Mouse (Mus musculus) kidney, postnatal 14 days (tissue): ENCODE results near the gene Sox13.

ENCODE experiments used
- DNase-seq: peaks from one replicate; pipeline ENCODE4 v3.0.0; 2022; ENCODE audit warnings: mixed read lengths

Sox13 gene

DNA sequence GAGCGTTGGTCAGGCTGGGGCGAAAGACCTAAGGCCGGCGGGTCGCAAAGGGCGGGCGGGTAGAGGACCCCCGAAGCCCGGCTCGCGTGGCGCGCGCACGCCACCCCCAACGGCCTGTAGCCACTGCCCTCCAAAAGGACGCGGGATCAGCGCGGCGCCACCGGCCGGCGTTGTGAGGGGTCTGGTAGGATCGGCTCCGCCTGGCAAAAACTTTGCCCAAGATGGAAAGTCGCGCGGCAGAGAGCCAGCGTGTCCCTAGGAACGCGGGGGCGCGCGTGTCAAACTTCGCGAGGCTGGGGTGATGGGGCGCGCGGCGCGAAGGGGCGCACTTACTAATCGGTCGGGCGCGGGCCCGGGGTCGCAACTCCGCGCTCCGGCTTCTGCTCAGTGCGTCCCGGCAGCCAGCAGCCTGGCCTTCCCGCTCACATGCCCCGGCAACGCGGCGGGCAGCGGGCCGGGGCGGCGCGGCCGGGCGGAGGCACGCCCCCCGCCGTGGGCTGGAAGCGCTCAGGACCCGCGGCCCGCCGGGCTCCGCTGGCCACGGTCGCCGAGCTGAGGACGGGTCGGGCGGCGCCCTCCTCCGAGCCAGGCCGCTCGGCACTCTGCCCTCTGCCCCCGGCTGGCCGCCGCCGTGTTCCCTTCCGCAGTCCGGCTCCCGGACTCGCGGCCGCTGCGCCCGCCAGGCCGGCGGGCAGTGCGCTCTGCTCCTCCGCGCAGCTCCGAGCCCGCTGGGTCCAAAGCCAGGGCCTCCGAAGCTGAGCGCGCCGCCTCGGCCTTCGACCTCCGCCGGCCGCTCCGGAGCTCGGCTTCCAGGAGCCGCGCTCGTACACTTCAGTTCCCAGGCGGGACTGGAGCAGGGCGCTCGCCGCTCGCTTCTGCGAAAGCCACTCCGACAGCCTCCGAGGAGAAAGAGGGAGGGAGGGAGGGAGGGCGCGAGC, at the start of gene Sox13:
Sox13 (minus strand) TSS at position 835 of the 938 bp plus-strand sequence.
- peak; percentile 89 for DNase-seq

GRCm38 (mm10) chr1:133471556-133471955, 47.4 kb upstream of the Sox13 start:
- DNase-seq: no peak

DNA sequence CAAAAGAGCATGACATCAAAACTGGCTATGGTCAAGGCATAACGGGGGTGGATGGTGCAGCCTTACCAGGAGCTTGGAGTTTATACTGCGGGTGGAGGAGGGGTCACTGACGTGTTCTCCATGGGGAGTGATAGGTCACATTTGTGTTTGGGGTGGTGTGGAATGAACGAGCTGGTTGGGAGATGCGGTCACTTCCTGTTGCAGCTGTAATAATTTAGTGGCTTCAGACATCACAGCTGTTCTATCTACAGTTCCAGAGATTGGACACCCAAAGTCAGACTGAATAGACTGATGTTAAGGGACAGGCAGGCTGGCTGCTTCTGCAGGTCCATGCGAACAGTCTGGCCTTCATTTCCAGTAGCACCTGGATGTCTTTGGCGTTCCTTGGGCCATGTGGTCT, 46.9 kb upstream of the Sox13 start:
- DNase-seq: peak; percentile 75

- peak; percentile 59 for DNase-seq
Observed at GRCm38 (mm10) chr1:133470242-133471025, 46.3 kb upstream of the Sox13 start.

DNA sequence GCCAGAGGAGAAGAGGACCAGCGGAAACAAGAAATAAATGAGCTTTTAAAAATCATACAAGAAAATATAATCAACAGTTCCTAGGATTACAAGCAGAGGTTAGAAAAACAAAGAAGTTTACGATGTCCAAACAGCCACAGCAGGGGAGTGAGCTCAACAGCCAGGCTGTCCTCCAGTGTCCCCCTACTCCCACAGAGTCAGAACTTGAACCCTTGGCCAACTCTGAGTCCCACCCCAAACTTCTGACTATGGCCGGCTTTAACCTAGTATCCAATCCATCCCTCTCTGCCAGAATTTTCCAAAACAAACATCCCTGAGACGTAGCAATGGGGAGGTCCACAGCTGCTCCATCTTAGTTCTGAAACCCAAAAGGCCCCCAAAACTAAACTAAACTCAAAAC, 45.0 kb upstream of the Sox13 start:
- DNase-seq: peak; percentile 65

- DNase-seq: peak; percentile 61
Observed at GRCm38 (mm10) chr1:133468751-133469150, 44.6 kb upstream of the Sox13 start.

DNA sequence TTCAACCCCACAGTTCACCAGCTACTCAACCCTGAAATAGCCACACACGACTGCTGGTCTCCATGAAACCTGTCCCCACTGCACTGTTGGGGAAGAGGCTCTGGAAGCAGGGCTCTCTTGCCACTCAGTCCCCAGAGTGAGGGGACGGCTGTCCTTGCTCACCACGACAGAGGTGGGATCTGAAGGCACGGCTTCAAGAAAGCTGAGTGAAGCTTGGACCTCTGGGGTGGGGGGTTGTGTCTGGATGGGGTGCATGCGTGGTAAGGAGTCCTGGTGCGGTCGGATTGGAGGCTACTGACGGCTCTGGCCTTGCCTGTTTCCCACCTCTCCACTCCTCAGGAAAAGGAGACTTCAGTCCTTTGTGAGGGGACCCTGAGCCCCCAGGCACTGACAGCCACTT, 43.7 kb upstream of the Sox13 start:
- no peak for DNase-seq

DNA sequence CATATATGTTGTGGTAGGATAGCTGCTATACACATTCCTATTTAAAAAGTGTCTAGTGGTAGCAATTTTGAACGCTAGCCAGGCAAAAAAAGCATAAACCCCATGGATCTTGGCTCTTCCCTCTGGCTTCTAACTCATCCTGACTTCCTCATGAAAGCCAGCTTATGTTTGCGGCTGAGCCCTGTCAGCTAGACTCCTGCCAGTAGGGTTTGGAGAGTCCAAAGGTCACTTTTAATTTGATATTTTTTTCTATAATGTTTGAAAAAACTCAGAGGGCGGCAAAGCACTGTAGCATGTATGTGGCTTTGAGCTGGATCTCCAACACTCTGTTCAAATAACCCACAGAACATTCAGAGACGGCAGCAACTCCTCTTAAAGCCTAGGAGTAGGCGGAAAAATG, 39.0 kb upstream of the Sox13 start:
- DNase-seq: peak; percentile 19

DNA sequence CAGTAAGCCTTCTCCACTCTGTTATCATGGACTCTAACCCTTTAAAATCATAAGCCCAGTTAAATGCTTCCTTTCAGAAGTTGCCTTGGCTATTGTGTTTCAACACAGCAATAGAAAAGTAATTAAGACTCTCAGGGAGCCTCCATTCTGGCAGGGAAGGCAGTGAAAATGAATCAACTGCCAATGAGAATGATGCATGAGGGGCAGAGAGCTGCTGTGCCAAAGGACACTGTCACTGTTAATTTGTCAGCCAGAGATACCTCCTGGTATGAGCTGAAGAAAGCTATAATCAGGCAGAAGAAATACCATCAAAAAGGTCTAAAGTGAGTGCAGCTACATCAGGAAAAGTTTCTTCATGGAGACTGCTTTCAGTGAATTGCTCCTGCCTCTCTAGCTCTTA, 36.8 kb upstream of the Sox13 start:
- no peak for DNase-seq

- DNase-seq: no peak
Observed at GRCm38 (mm10) chr1:133456097-133456496, 31.9 kb upstream of the Sox13 start.

DNA sequence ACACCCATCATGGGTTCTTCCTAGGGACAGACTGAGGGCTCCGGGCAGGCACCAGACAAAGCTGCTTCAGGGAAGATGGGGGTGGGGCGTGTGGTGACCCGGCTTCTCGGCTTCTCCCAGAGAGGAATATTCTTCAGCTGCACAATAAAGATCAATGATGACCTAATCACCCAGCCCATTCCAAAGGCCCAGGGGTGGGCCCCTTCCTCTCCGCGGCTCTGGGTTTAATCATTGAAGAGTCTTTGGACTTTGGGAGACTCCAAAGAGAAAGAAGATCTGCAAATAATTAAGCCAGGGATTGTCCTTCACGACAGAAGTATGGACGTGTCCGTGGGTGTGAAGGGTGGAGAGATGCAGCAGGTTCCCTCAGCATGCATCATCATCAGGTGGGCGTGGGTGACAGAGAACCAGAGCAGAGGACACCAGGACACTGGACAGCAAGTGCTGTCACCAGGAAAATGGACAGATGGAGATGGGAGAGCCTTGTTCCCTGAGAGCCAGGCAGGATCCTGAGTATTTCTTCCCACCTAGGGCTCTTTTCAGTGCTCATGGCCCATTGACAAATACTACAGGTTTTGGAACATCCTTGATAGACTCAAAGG, 28.5 kb upstream of the Sox13 start:
- peak; percentile 71 for DNase-seq

GRCm38 (mm10) chr1:133451869-133452563, 27.8 kb upstream of the Sox13 start:
- DNase-seq: peak; percentile 60

DNA sequence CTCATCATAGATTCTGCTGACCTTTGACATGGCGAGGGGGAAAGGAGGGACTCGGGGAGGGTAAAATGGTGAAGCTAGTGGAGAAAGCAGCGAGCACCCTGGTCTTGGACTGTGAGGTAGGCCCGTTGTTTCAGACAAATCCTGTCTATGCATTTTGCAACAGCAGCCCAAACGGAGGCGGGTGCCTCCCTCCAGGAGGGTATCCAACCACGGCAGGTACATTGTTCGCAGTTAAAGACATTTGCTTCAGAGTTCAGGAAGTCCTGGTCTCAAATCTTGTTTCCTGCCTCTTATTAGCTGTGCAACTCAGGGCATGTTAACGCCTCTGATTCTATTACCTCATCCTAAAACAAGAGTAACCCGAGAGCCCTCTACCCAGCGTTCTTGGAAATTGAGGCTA, 26.8 kb upstream of the Sox13 start:
- no peak for DNase-seq

DNA sequence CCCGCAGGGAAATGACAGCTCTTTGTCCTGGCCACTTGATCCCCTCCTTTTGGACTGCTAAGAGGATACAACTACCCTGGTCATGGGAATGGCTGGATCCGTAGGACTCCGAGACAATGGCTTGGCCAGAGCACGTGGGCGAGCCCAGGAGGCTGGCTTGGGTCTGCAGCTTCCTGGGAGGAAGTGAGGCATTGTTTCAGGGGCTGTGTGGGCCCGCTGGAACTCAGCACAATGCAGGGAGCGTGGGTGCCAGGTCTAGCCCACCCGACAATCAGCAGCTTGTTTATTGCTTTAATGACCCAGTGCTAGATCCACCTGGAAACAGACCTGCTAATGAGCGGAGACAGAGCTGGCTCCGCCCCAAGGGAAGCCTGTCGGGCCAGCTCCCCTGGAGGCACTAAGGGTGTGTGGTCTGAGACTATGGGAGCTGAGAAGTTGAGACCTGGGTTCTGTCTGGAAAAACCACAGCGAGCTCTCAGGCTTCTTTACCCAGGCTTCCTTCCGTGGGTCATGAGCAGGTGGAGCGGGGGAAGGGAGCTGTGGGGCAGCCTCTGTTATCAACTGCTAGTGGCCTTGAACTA, 24.3 kb upstream of the Sox13 start:
- peak; percentile 75 for DNase-seq

GRCm38 (mm10) chr1:133446291-133446690, 22.1 kb upstream of the Sox13 start:
- DNase-seq: no peak

- peak; percentile 36 for DNase-seq
Observed at GRCm38 (mm10) chr1:133444315-133444714, 20.1 kb upstream of the Sox13 start.

- no peak for DNase-seq
Observed at GRCm38 (mm10) chr1:133437916-133438683, 13.9 kb upstream of the Sox13 start.

GRCm38 (mm10) chr1:133434756-133435112, 10.6 kb upstream of the Sox13 start:
- no peak for DNase-seq

DNA sequence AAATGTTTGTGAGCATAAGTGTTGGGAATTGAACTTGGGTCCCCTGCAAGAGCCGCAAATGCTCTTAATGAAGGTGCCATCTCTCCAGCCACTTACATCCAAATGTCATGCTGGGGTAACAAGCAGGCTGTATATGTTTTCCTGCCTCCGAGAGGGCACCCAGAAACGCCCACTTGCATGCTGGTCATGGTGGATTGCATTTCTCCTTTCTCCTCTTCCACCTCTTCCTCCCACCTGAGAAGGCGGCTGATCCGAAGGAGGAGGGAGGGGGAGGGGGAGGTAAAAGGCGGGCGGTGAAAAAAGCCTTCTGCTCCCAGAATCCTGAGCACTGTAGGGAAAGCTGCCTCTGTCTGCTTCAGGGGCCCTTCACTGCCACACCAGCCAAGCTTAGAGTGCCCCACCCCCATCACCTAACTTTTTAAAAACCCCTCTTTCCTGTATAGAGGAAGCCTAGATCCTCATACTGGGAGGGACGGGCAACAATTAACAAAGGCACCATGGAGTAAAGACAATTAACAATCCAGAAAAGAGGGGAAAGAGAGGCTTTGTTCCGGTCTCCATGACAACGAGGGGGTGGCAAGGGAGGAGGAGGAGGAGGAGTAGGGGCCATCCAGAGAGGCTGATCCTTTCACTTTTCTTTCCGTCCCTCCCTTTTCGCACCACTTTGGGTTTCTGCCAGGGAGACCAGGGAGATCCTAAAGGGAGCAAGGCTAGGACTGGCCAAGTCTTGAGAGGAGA, 10.0 kb upstream of the Sox13 start:
- peak; percentile 52 for DNase-seq

DNA sequence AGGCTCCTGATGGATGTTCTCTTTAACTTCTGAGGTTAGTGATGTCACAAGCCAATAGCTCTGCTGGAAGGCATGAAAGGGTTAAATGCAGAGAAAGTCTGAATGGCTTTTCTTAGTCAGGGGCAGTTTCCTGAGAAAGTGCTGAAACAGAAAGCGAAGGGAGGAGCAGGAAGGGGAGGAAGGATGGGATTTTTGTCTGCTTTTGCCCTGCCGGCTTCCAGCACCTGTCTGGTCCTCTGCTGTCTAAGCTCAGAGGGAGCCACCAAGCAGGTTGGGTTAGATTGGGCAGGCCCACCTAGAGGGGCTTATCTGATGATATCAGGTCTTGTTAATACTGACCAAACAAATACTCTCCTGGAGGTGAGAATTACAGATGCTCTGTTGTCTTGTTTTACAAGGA, 8.4 kb upstream of the Sox13 start:
- no peak for DNase-seq

DNA sequence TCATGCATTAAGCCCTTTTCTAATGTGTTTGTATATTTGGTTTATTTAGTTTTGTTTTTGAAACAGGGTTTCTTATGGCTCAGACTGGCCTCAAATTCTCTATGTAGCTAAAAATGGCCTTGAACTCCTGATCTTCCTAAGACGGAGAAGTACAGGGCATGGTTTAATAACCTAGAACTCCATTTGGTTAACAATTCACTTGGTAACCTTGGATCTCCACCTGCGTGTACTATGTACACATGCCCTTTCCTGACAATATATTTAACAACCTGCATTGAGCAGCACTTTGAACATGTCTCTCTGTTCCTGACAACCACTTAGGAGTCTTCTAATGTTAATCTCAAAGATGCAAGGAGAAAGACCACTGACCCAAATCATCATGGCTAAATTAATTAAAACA, 7.0 kb upstream of the Sox13 start:
- no peak for DNase-seq
